Mouse (Mus musculus): ENCODE results near the gene Gm42372.

DNA sequence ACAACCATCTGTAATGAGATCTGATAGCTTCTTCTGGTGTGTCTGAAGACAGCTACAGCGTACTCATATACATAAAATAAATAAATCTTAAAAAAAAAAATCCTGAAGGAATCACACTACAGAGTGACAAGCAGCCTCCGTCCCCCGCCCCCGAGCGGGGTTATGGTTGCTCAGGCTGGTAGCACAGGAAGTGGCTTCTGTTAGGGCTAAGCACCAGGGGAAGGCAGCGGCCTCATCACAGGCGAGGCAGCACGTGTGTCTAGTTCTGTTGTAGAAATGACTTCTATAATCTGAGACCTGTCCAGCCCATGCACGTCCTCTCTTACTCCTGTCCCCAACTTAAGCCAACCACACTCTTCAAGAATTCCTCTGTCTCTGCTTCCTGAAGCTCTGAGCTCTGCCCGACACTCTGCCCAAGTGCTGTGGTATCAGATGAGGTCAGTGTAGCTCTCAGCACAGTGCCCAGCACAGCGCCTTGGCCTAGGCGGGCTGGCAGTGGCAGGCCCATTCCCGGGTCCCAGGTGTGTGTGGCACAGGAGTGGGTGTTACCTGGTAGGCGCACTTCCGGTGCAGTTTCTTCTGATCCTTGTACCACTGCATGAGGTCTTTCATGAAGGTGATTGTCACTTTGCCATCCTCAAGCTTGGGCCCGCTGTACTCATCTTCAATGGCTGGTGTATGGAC, 26.6 kb downstream of the Gm42372 start:
- no peak for TF ChIP-seq HCFC1 (IDR thresholded peaks at IDR 0.05; ENCODE audit: borderline replicate concordance, insufficient read depth, low read length)
- TF ChIP-seq ZNF384 (IDR thresholded peaks at IDR 0.05; ENCODE audit: low read depth, low read length), result no peak
- no peak for TF ChIP-seq MAFK (IDR thresholded peaks at IDR 0.05; ENCODE audit: insufficient read depth, low read depth, low read length)
- TF ChIP-seq ZC3H11A (IDR thresholded peaks at IDR 0.05; ENCODE audit: borderline replicate concordance, low read depth, low read length), result no peak

All from ES-E14 (cell line).